Mouse (Mus musculus) limb, embryonic 14.5 days (tissue): ENCODE measurements around the gene Hcls1. TPM values are rescaled to one million over a fixed set of nuclear protein-coding genes. Genes with fewer than 3 reads are reported as not detected.

Experiments
- ATAC-seq: fragments of 200-750 bp; cut with Nextera tagmentation; 2 replicates; pipeline ENCODE4 v1.8.0; 2017; ENCODE audit warnings: low read depth, moderate number of reproducible peaks, moderate TSS enrichment; ENCODE audit not compliant: low FRiP score
- DNase-seq: peaks from one replicate; pipeline ENCODE4 v3.0.0-alpha.2; 2015; ENCODE audit warnings: low spot score
- H3K27ac ChIP-seq: fragments of 300-500 bp; sonication (generic); replicated peaks from 2 replicates; pipeline ENCODE4 v1.5.1; 2014; ENCODE audit warnings: low read depth, mild to moderate bottlenecking, low read length, moderate library complexity, mixed read lengths
- H3K27me3 ChIP-seq: fragments of 300-500 bp; sonication (generic); 2 replicates; pipeline ENCODE4 v1.6.1; 2014; ENCODE audit warnings: low read length, mixed read lengths; ENCODE audit not compliant: control insufficient read depth, insufficient read depth
- H3K36me3 ChIP-seq: fragments of 300-500 bp; sonication (generic); 2 replicates; pipeline ENCODE4 v1.6.1; 2014; ENCODE audit warnings: mild to moderate bottlenecking, low read length, moderate library complexity, mixed read lengths; ENCODE audit not compliant: control insufficient read depth, insufficient read depth
- H3K4me1 ChIP-seq: fragments of 300-500 bp; sonication (generic); 2 replicates; pipeline ENCODE4 v1.6.1; 2014; ENCODE audit warnings: antibody characterized with exemption, low read length, mixed read lengths; ENCODE audit not compliant: control insufficient read depth, insufficient read depth
- H3K4me2 ChIP-seq: fragments of 300-500 bp; sonication (generic); replicated peaks from 2 replicates; pipeline ENCODE4 v1.6.1; 2014; ENCODE audit warnings: low read depth, mild to moderate bottlenecking, low read length, moderate library complexity; ENCODE audit not compliant: severe bottlenecking
- H3K4me3 ChIP-seq: fragments of 300-500 bp; sonication (generic); replicated peaks from 2 replicates; pipeline ENCODE4 v1.5.1; 2014; ENCODE audit warnings: low read length
- H3K9ac ChIP-seq: fragments of 300-500 bp; sonication (generic); 2 replicates; pipeline ENCODE4 v1.6.1; 2014; ENCODE audit warnings: mild to moderate bottlenecking, low read depth, low read length, moderate library complexity; ENCODE audit not compliant: severe bottlenecking
- H3K9me3 ChIP-seq: fragments of 300-500 bp; sonication (generic); 2 replicates; pipeline ENCODE4 v1.6.1; 2016; ENCODE audit warnings: low read length; ENCODE audit not compliant: control insufficient read depth
- POLR2A ChIP-seq: fragments of 200-500 bp; IDR thresholded peaks from 2 replicates; pipeline ENCODE4 v1.8.0; 2012; ENCODE audit warnings: inconsistent platforms, mild to moderate bottlenecking, moderate library complexity, borderline replicate concordance; ENCODE audit not compliant: insufficient read depth, insufficient read length; ENCODE audit errors: extremely low read depth
- WGBS: fragments of 180-500 bp; shearing (Covaris S2); extraction: QIAGEN DNeasy Blood & Tissue Kit; methylation state at CpG from one replicate; pipeline ENCODE4 v1.1.7; 2014; 5-methylcytosine and 5-hydroxymethylcytosine counted together
- polyA plus RNA-seq, 2 experiments: library from polyadenylated mRNA; depleted of rRNA in 1 of 2; stranded (reverse) in 1 of 2; unstranded in 1 of 2; fragments of >200 nt; fragmentation: Nextera tagmentation in 1 of 2; extraction: Ambion mirVana in 1 of 2; gene quantifications; 2 replicates each; pipeline versions ENCODE4 v1.2.1 to v1.2.3; 2012 to 2014

The Hcls1 gene
- polyA plus RNA-seq, 2 experiments = 3.3 to 7.7 TPM

- peak; percentile 51; the same call in 1 of the 2 replicates for ATAC-seq
These were observed 54.7 kb downstream of the Hcls1 start for GRCm38 (mm10) chr16:36989493-36989892.

GRCm38 (mm10) chr16:36989999-36990625 lies 55.3 kb downstream of the Hcls1 start, which contains the start of gene Fbxo40:
Gene Fbxo40, minus strand, starts transcription at chr16:36990467.
- H3K4me3 ChIP-seq = no peak within 1 kb of the TSS
- DNase-seq (no peak), ATAC-seq (0 out of 2 replicates have a peak, but pooled peaks have one; percentile 20)
- no peak for TF ChIP-seq POLR2A
- no peaks in the 10 kb centered on the region for H3K9me3 ChIP-seq
- H3K9ac ChIP-seq = no peak within 1 kb of the TSS
- 0 out of 2 replicates have a peak, but pooled peaks cover 3% of the 10 kb centered on the region for H3K4me1 ChIP-seq
- no peaks in the 10 kb centered on the region for H3K36me3 ChIP-seq
- H3K4me2 ChIP-seq = 0 out of 2 replicates have a peak within 1 kb of the TSS, but pooled peaks have one; percentile 14
- no peak within 1 kb of the TSS for H3K27ac ChIP-seq
- WGBS = 57% methylated on average over 18 of the region's 18 CpGs
- H3K27me3 ChIP-seq = no peaks in the 10 kb centered on the region

More at GRCm38 (mm10) chr16:36989493-36989892, 54.7 kb downstream of the Hcls1 start:
- no peak overlapping the region for H3K9ac ChIP-seq
- H3K4me2 ChIP-seq = 0 out of 2 replicates have a peak overlapping the region, but pooled peaks have one; percentile 14
- no peak overlapping the region for H3K4me3 ChIP-seq
- WGBS = 57% methylated on average over 8 of the region's 8 CpGs
- peak; percentile 9 for DNase-seq
- H3K9me3 ChIP-seq = no peaks in the 10 kb centered on the region
- H3K36me3 ChIP-seq = no peaks in the 10 kb centered on the region
- TF ChIP-seq POLR2A = no peak
- 0 out of 2 replicates have a peak, but pooled peaks cover 3% of the 10 kb centered on the region for H3K4me1 ChIP-seq
- no peak overlapping the region for H3K27ac ChIP-seq
- no peaks in the 10 kb centered on the region for H3K27me3 ChIP-seq

GRCm38 (mm10) chr16:36997650-36998049 lies 62.9 kb downstream of the Hcls1 start:
- H3K9ac ChIP-seq = no peak overlapping the region
- H3K27ac ChIP-seq = no peak overlapping the region
- H3K27me3 ChIP-seq = no peaks in the 10 kb centered on the region
- DNase-seq (no peak), ATAC-seq (no peak)
- H3K9me3 ChIP-seq = no peaks in the 10 kb centered on the region
- TF ChIP-seq POLR2A = no peak
- H3K4me1 ChIP-seq = no peaks in the 10 kb centered on the region
- H3K36me3 ChIP-seq = no peaks in the 10 kb centered on the region
- no peak overlapping the region for H3K4me2 ChIP-seq
- 78% methylated on average over 6 of the region's 6 CpGs for WGBS
- no peak overlapping the region for H3K4me3 ChIP-seq

DNA sequence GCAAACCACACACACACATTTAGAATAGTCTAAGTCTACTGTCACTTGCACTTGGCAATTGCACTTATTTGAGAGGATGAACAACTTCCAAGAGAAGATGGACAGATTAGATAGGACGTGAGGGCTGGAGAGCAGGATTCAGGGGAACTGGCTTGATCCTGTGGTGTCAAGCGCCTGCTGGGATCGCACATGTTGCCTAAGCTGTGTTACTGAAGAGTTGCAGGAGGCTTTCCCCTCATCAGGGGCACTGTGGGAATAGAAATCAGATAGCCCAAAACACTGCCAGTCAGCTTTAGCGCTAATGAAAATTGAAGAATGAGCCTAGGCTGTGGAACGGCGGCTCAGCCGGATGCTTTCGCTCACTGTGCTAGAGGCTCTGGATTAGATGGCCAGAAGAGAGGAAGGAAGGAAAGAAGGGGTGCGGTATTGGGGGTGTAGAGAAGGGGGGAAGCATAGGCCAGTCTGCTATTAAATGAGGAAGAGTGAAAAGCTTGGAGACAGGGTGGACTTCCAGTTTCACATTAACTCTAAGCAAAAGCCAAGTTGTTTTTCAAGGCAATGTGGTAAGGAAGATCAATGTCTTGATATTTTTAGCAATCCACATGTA lies 64.7 kb downstream of the Hcls1 start:
- Histone ChIP-seq H3K36me3 (no peaks in the 10 kb centered on the region), H3K4me1 (no peaks in the 10 kb centered on the region), H3K27ac (no peak overlapping the region), H3K9me3 (no peaks in the 10 kb centered on the region), H3K27me3 (no peaks in the 10 kb centered on the region), H3K9ac (no peak overlapping the region), H3K4me2 (no peak overlapping the region), H3K4me3 (no peak overlapping the region)
- ATAC-seq = no peak
- WGBS = 73% methylated on average over 9 of the region's 9 CpGs
- no peak for TF ChIP-seq POLR2A
- no peak for DNase-seq

DNA sequence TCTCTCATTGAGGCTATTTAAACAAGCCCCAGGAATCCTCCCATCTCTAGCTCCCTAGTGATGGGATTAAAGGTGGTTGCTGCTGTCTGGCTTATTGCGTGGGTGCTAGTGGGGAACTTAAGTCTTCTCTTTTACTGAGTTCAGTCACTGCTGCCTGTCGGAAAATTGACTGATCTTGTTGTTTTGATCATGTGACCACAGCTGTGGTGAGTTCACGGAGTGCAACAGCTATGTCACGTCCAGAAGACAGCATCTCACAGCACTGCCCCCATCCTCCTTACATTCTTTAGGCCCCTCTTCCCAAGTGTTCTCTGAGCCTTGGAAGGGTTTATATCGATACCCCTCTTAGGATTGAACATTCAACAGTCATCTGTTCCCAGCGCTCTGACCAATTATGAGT lies 74.5 kb downstream of the Hcls1 start:
- no peak for ATAC-seq
- 64% methylated on average over 6 of the region's 6 CpGs for WGBS
- Histone ChIP-seq H3K27ac (no peak overlapping the region), H3K9me3 (no peaks in the 10 kb centered on the region), H3K9ac (no peak overlapping the region), H3K27me3 (no peaks in the 10 kb centered on the region), H3K4me1 (peaks cover 8% of the 10 kb centered on the region), H3K36me3 (no peaks in the 10 kb centered on the region), H3K4me3 (no peak overlapping the region), H3K4me2 (no peak overlapping the region)
- TF ChIP-seq POLR2A = no peak
- no peak for DNase-seq
